Mouse (Mus musculus) T-helper 2 cell (primary cell): ENCODE measurements around the gene Mphosph6.

ENCODE experiments used
- in situ Hi-C: fragments of 300-600 bp; cut with MboI, MseI; formaldehyde crosslinking; loops from one replicate; pipeline ENCODE4 v1.15.1; 2025; ENCODE audit warnings: high pct_unique_total_duplicates

The Mphosph6 gene

DNA sequence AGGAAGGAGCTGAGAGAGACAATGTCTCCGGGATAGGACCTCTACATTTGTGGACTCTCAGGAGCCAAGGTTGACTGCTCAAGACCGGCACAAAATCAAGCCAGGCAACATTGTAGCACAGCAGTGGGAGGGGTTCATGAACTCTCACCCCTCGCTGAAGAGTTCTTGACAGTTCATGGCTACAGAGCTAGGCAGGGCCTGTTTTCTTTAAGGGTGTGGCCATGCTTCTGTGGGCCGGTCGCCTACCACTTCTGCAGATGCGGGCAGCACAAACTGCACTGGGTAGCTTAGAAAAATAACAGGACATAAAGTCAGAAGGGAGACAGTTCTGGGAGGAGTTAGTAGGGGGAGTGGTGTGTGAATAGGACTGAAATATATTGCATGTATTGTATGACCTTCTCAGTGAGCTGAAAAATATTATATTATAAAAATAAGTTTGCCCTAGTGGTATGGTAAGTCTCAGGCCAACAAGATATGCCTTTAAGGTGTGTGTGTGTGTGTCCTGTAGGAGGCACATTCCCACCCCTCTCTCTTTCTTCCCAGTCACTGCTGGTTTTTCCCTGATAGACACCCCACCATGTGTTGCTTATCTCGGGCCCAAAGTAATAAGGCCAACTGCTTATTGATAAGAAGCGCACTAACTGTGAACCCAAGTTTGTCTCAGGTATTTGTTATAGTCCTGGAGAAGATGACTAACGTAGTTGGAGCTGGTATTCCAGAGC lies 30.5 kb downstream of the Mphosph6 start:
- in situ Hi-C loops: loop anchor here (5.0 kb wide), 1 partner anchor 91 kb away; no protein-coding TSS in a partner anchor

- in situ Hi-C loops: no loop called here
Measured at GRCm38 (mm10) chr8:117768971-117769370, 32.8 kb downstream of the Mphosph6 start.

DNA sequence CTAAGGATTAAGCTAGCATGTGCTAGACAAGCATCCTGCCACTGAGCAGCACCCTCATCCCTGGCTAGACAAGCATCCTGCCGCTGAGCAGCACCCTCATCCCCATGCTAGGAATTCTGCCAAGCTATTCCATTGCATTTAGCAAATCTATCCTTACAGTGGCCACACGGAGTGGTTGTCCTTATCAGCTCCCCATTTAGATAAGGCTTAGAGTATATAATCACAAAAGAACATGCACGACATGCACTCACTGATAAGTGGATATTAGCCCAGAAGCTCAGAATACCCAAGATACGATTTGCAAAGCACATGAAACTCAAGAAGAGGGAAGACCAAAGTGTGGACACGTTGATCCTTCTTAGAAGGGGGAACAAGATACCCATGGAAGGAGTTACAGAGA lies 35.8 kb downstream of the Mphosph6 start:
- in situ Hi-C loops: no loop called here

- in situ Hi-C loops: no loop called here
Measured at GRCm38 (mm10) chr8:117764625-117765024, 37.1 kb downstream of the Mphosph6 start.

DNA sequence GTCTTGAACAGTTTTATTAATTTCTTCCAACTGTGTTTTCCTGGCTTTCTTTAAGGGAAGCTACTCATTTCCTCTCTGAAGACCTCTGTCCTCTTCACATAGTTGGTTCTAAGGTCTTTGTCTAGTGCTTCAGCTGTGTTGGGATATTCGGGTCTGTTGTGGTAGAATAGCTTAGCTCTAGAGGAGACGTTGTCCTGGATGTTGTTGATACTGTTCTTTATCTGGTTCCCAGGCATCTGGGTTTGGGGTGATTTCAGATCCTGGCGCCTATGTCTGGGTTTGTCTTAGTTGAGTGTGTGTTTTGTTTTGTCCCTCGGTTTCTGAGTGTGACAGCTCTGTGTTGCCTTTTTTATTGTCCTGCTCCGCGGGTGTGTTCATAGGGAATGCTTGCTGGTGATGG lies 39.0 kb downstream of the Mphosph6 start:
- in situ Hi-C loops: no loop called here

- in situ Hi-C loops: no loop called here
Measured at GRCm38 (mm10) chr8:117757900-117758299, 43.8 kb downstream of the Mphosph6 start.

- in situ Hi-C loops: no loop called here
Measured at GRCm38 (mm10) chr8:117749436-117749835, 52.3 kb downstream of the Mphosph6 start.

DNA sequence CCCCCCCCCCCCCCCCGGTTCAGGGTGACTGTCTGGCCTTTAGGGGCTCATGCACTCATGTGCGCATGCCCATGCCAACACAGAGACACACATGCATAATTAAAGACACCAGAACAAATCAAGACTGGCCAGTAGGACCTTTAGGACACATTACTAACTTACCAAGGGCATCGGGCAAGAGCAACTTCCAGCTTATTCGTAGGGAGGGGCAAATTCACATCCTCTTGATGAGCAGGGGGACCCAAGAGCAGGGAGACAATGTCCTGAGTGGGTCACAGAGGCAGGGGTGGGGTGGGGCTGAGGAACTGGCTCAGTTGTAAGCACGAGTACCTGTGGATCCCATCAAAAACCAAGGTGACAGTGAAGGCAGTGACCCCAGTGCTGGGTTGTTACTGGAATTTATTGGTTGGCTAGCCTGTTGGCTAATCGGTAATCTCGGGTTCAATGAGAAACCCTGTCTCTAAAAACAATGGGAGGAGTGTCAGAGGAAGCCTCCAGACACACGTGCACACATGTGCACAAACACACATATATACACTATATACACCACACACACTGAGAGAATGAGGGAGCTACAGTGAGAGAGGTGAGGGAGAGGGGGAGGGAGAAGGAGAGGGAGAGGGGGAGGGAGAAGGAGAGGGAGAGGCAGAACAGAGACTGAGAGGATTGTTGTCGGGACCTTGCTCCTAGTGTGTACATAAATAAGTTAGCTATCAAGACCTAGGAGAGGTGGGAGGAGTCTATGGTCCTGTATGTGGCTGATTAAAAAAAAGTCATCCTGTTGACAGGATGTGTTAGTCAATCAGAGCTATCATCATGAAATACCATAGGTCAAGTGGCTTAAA lies 53.6 kb downstream of the Mphosph6 start:
- in situ Hi-C loops: no loop called here

DNA sequence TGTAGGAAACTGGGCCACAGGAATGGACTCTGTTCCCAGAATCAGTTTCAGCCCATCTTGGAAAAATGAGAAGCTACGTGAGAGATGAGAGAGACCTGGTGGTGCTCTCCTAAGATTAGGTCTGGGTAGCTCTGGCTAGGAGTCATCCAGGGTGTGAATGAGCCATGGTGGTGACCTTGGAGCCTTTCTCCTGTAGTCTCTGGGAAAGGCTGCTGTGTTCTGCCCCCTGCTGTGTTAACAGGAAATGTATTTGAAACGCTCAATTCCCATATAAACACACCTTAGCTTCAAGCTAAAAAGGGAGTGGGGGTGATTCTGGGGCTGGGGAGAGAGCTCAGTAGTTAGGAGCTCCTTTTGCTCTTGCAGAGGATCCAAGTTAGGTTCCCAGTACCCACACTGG lies 54.3 kb downstream of the Mphosph6 start:
- in situ Hi-C loops: no loop called here

GRCm38 (mm10) chr8:117746651-117747050 lies 55.1 kb downstream of the Mphosph6 start:
- in situ Hi-C loops: no loop called here

GRCm38 (mm10) chr8:117742431-117743012 lies 59.2 kb downstream of the Mphosph6 start:
- in situ Hi-C loops: no loop called here
